Mouse (Mus musculus): ENCODE data around the gene Cdkal1. TPM values are rescaled to one million over a fixed set of nuclear protein-coding genes. Genes with fewer than 3 reads are reported as not detected.
A peak's percentile ranks its signal among the peaks of the same experiment; 100 is the strongest.

Cdkal1 gene
- polyA plus RNA-seq, 1 experiment = 7.2 TPM

- no peak for TF ChIP-seq CTCF (IDR thresholded peaks at IDR 0.05; ENCODE audit: borderline replicate concordance, extremely low read depth, insufficient read depth, insufficient read length)
- no peak for TF ChIP-seq POLR2A (IDR thresholded peaks at IDR 0.05; ENCODE audit: borderline replicate concordance, extremely low read depth, insufficient read depth, insufficient read length, poor library complexity, severe bottlenecking)
- no peak for DNase-seq (ENCODE audit: low read depth)
Measured at GRCm38 (mm10) chr13:29162867-29163514, 692.5 kb downstream of the Cdkal1 start.

- no peak for DNase-seq (ENCODE audit: low read depth)
- no peak for TF ChIP-seq POLR2A (IDR thresholded peaks at IDR 0.05; ENCODE audit: borderline replicate concordance, extremely low read depth, insufficient read depth, insufficient read length, poor library complexity, severe bottlenecking)
- TF ChIP-seq CTCF (IDR thresholded peaks at IDR 0.05; ENCODE audit: borderline replicate concordance, extremely low read depth, insufficient read depth, insufficient read length) = no peak
Measured at GRCm38 (mm10) chr13:29162444-29162843, 693.0 kb downstream of the Cdkal1 start.

DNA sequence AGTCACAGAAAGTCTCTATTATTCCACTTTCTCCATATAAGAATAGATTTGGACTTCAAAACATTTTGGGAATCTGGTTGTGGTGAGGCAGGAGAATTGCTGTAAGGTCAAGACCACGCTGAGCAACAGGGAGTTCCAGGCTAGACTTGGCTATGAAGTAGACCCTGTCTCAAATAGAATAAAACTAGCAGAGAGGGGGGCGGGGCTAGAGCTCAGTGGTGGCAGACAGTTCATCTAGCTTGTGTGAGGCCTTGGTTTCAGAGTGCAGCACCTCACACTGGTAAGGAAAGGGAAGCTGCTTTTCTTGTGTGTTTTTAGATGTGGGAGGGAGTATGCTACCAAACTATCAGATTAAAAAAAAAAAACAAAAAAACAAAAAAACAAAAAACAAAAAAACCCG, 694.0 kb downstream of the Cdkal1 start:
- TF ChIP-seq POLR2A (IDR thresholded peaks at IDR 0.05; ENCODE audit: borderline replicate concordance, extremely low read depth, insufficient read depth, insufficient read length, poor library complexity, severe bottlenecking) (no peak), CTCF (IDR thresholded peaks at IDR 0.05; ENCODE audit: borderline replicate concordance, extremely low read depth, insufficient read depth, insufficient read length) (no peak)
- DNase-seq (ENCODE audit: low read depth) = no peak

GRCm38 (mm10) chr13:29156703-29157102, 698.8 kb downstream of the Cdkal1 start:
- DNase-seq (ENCODE audit: low read depth) = peak; percentile 68

DNA sequence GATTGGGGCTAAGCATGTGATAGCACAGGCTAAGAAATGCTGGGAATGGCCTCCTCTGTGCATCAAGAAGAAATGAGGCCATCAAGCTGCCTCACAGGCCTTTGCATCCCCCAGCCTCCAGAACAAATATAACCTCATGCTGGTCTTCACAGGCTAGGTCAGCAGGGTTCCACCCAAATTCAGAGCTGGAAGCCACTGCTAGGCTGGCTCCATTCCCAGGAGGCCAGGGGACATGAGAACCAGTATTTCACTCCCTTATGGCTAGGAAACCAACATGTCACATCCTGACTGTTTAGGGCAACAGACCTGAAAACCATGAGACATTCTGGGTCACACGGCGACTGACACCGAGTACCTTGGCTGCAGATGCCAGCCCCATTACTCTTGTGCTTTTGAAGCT, 700.2 kb downstream of the Cdkal1 start:
- no peak for TF ChIP-seq CTCF (IDR thresholded peaks at IDR 0.05; ENCODE audit: borderline replicate concordance, extremely low read depth, insufficient read depth, insufficient read length)
- TF ChIP-seq POLR2A (IDR thresholded peaks at IDR 0.05; ENCODE audit: borderline replicate concordance, extremely low read depth, insufficient read depth, insufficient read length, poor library complexity, severe bottlenecking) = no peak
- no peak for DNase-seq (ENCODE audit: low read depth)

More at GRCm38 (mm10) chr13:29156703-29157102, 698.8 kb downstream of the Cdkal1 start:
- no peak for TF ChIP-seq POLR2A (IDR thresholded peaks at IDR 0.05; ENCODE audit: borderline replicate concordance, extremely low read depth, insufficient read depth, insufficient read length, poor library complexity, severe bottlenecking)
- TF ChIP-seq CTCF (IDR thresholded peaks at IDR 0.05; ENCODE audit: borderline replicate concordance, extremely low read depth, insufficient read depth, insufficient read length) = peak; percentile 21; the same call in 1 of the 2 replicates

GRCm38 (mm10) chr13:29150120-29150519, 705.4 kb downstream of the Cdkal1 start:
- no peak for DNase-seq (ENCODE audit: low read depth)

DNA sequence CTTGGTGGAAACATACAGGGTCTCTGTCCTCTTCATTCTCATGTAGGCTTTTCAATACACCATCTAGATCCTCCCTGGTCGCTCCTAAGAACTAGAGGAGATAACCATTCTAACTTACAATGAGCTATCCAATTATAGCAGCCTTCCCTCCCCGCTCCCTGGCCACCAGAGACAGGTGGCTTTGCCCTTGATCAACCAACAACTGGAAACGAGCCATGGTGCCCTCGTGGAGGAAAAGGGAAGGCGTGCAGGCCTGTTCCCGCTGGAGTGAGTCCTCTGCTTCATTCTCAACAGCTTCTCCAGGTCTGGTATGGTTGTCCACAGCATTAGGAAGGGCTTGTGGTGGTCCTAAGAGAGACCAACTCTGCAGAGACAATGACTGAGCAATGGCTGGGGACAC, 706.1 kb downstream of the Cdkal1 start:
- no peak for TF ChIP-seq CTCF (IDR thresholded peaks at IDR 0.05; ENCODE audit: borderline replicate concordance, extremely low read depth, insufficient read depth, insufficient read length)
- no peak for DNase-seq (ENCODE audit: low read depth)

More at GRCm38 (mm10) chr13:29150120-29150519, 705.4 kb downstream of the Cdkal1 start:
- no peak for TF ChIP-seq POLR2A (IDR thresholded peaks at IDR 0.05; ENCODE audit: borderline replicate concordance, extremely low read depth, insufficient read depth, insufficient read length, poor library complexity, severe bottlenecking)
- no peak for TF ChIP-seq CTCF (IDR thresholded peaks at IDR 0.05; ENCODE audit: borderline replicate concordance, extremely low read depth, insufficient read depth, insufficient read length)

GRCm38 (mm10) chr13:29148616-29149015, 706.9 kb downstream of the Cdkal1 start:
- TF ChIP-seq CTCF (IDR thresholded peaks at IDR 0.05; ENCODE audit: borderline replicate concordance, extremely low read depth, insufficient read depth, insufficient read length) (no peak), POLR2A (IDR thresholded peaks at IDR 0.05; ENCODE audit: borderline replicate concordance, extremely low read depth, insufficient read depth, insufficient read length, poor library complexity, severe bottlenecking) (no peak)

More at GRCm38 (mm10) chr13:29148616-29149015, 706.9 kb downstream of the Cdkal1 start:
- DNase-seq (ENCODE audit: low read depth) = no peak

Other genes with a start within 250 kb of the Cdkal1 start
- gene E2f3, start 130.4 kb upstream of the Cdkal1 start, polyA plus RNA-seq (2012; rRNA removed) = 14.0 and 16.6 TPM in 2 replicates

All from brain, embryonic 14.5 days (tissue).